Mouse (Mus musculus) limb, embryonic 12.5 days (tissue): ENCODE measurements at regions not wholly inside any gene's neighbourhood (a gene's known extent, or its start where the extent isn't known, plus 50 kb on each side); places are given as distances from the start of the nearest gene placed in this dataset.

Experiments used
- ATAC-seq: fragments of 200-750 bp; cut with Nextera tagmentation; 2 replicates; pipeline ENCODE4 v1.8.0; 2017; ENCODE audit warnings: low read depth, moderate TSS enrichment; ENCODE audit not compliant: insufficient number of reproducible peaks, insufficient read depth, low FRiP score, low TSS enrichment
- H3K27ac ChIP-seq: fragments of 300-500 bp; sonication (generic); 2 replicates; pipeline ENCODE4 v1.5.1; 2016; ENCODE audit warnings: mild to moderate bottlenecking, moderate library complexity
- H3K27me3 ChIP-seq: fragments of 300-500 bp; sonication (generic); 2 replicates; pipeline ENCODE4 v1.6.1; 2016; ENCODE audit warnings: mild to moderate bottlenecking, moderate library complexity
- H3K36me3 ChIP-seq: fragments of 300-500 bp; sonication (generic); 2 replicates; pipeline ENCODE4 v1.6.1; 2016; ENCODE audit warnings: mild to moderate bottlenecking, moderate library complexity
- H3K4me1 ChIP-seq: fragments of 300-500 bp; sonication (generic); replicated peaks from 2 replicates; pipeline ENCODE4 v1.6.1; 2016
- H3K4me2 ChIP-seq: fragments of 300-500 bp; sonication (generic); 2 replicates; pipeline ENCODE4 v1.6.1; 2016; ENCODE audit warnings: mild to moderate bottlenecking, moderate library complexity
- H3K4me3 ChIP-seq: fragments of 300-500 bp; sonication (generic); replicated peaks from 2 replicates; pipeline ENCODE4 v1.5.1; 2016; ENCODE audit warnings: mild to moderate bottlenecking
- H3K9ac ChIP-seq: fragments of 300-500 bp; sonication (generic); replicated peaks from 2 replicates; pipeline ENCODE4 v1.6.1; 2016; ENCODE audit warnings: mild to moderate bottlenecking, moderate library complexity
- H3K9me3 ChIP-seq: fragments of 300-500 bp; sonication (generic); 2 replicates; pipeline ENCODE4 v1.6.1; 2016; ENCODE audit warnings: mild to moderate bottlenecking, moderate library complexity
- WGBS: fragments of 180-500 bp; shearing (Covaris S2); methylation state at CpG from one replicate; pipeline ENCODE4 v1.1.7; 2016; 5-methylcytosine and 5-hydroxymethylcytosine counted together

DNA sequence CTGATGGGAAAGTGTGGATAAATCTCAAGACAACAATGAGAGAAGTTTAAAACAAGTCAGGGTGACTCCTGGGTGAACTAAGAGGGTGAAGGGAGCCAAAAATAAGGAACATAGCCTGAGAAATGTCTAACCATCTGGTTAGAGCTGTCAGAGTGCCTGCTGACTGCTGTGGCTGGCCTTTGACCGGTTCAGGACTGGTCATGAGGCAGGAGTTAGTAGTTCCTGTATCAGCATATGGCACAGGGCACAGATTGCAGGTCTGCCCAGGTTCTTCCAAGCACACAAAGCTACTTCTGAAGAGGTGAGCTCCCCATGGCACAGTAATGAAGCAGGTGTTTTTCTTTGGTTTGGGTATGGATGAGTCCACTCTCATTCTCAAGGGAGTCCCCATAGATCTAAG is 302.0 kb downstream of the Cd109 start:
- no peak overlapping the region for H3K4me3 ChIP-seq
- no peak overlapping the region for H3K4me2 ChIP-seq
- no peak for ATAC-seq
- no peaks in the 10 kb centered on the region for H3K36me3 ChIP-seq
- H3K27me3 ChIP-seq = no peaks in the 10 kb centered on the region
- H3K27ac ChIP-seq = no peak overlapping the region
- no peak overlapping the region for H3K9ac ChIP-seq
- no peaks in the 10 kb centered on the region for H3K4me1 ChIP-seq
- no peaks in the 10 kb centered on the region for H3K9me3 ChIP-seq
- WGBS = 86% methylated on average over 1 of the region's 1 CpGs

DNA sequence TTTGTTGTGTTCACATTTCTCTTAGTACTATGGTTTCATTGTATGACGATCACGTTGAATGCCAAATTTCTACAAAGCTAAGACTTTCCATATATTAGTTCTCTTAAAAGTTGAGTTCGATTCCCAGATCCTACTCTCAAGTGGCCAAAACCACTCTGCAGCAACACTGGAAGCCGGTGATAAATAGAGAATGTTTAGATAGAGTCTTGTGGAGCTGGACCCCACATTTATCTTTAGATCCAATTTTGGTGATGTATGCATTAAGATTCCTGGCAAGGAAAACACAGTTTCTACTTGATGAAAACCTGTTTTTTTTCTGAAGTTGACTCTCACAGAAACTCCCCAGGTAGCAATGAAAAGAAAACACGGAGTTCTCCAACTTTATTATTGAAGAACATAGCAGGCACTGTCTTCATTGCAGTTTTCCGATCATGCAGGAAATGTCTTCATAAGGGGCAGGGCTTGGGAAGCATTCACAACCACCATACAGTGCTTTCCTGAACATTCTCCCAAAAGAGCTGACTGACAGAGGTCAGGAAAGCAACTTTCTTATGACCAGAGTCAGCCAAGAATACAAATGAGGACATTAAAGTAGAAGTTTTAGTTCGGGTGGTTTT is 310.7 kb downstream of the Cd109 start:
- Histone ChIP-seq H3K36me3 (no peaks in the 10 kb centered on the region), H3K4me3 (no peak overlapping the region), H3K4me2 (no peak overlapping the region), H3K9ac (no peak overlapping the region), H3K27me3 (no peaks in the 10 kb centered on the region), H3K4me1 (no peaks in the 10 kb centered on the region), H3K27ac (no peak overlapping the region), H3K9me3 (no peaks in the 10 kb centered on the region)
- 74% methylated on average over 7 of the region's 7 CpGs for WGBS
- no peak for ATAC-seq

DNA sequence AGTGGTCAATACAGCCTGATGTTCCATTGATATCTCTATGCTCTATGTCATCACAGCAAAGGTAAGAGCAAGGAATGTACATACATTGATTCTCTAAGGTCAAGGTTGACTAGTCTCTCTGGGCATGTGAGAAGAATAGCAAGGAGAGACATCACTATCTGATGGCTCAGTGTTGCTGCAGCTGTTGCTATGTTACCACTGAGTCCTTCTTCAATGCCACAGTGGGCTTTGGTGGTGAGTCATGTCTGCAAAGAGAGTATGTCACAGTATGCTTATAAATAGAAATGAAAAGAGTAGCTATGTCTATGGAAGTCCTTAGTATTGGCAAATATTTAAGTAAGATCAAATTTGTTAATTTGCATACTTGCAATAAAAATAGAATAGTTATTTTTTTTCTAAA is 326.3 kb downstream of the Cd109 start:
- Histone ChIP-seq H3K36me3 (no peaks in the 10 kb centered on the region), H3K9me3 (no peaks in the 10 kb centered on the region), H3K4me2 (no peak overlapping the region), H3K27ac (no peak overlapping the region), H3K4me3 (no peak overlapping the region), H3K27me3 (no peaks in the 10 kb centered on the region), H3K9ac (no peak overlapping the region), H3K4me1 (no peaks in the 10 kb centered on the region)
- ATAC-seq = no peak

DNA sequence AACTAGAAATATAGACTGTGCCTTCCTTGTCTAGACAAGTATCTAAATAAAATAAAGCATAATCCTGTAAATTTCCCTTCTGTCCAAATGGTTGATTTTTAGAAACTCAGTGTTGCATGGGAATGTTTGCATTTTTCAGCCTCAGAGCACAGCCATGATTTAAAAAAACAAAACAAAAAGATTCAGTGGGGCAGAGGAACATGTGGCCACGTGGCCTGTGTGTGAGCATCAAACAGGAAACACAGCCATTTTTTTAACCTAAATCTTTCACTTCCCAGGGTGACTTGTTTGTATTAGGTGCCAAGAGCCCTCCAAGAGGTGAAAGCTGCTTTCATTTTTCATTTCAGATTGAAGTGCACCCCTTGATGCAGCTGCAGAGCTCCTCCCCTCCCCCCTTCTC is 349.5 kb downstream of the Cd109 start:
- WGBS = 32% methylated on average over 1 of the region's 1 CpGs
- Histone ChIP-seq H3K4me1 (0 out of 2 replicates have a peak, but pooled peaks cover 4% of the 10 kb centered on the region), H3K27me3 (no peaks in the 10 kb centered on the region), H3K4me2 (no peak overlapping the region), H3K36me3 (no peaks in the 10 kb centered on the region), H3K4me3 (no peak overlapping the region), H3K9me3 (no peaks in the 10 kb centered on the region), H3K27ac (peak overlapping the region; percentile 2; the same call in 1 of the 2 replicates), H3K9ac (no peak overlapping the region)
- ATAC-seq = no peak

DNA sequence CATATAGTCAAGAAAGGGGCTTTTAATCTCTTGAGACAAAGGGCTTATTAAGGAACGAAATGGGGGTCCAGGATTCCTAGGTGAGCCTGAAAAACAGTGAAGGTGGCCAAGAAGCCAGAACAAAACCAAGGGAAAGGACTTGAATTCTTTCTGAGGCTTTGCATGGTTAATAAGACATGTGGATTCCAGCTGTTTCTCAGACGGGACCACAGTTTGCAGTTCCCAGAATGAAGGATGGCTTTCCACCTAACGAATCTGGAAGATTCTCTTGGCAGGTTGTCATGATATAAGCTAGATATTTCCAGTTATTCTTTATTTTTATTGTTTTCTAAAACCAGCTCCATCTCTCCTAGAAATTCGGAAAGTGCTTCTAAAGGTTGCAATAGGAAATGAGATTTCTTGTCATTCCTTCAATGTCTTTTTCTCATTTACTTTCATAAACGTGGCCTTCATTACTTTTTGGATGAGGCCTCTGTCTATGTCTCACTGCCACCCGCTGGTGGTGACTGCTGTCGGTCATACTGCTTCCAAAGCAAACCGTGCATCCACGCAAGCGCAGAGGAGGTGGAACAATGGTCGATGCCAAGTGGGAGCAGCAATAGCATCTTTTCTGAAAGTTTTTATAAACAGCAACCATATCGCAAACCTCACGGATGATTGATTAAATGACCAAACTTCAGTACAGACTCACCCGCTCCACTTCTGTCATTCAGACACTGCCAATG is 350.0 kb downstream of the Cd109 start:
- Histone ChIP-seq H3K4me1 (0 out of 2 replicates have a peak, but pooled peaks cover 4% of the 10 kb centered on the region), H3K27me3 (no peaks in the 10 kb centered on the region), H3K9ac (no peak overlapping the region), H3K4me3 (no peak overlapping the region), H3K4me2 (no peak overlapping the region), H3K27ac (peak overlapping the region; percentile 2; the same call in 1 of the 2 replicates), H3K36me3 (no peaks in the 10 kb centered on the region), H3K9me3 (no peaks in the 10 kb centered on the region)
- no peak for ATAC-seq
- 66% methylated on average over 14 of the region's 14 CpGs for WGBS

DNA sequence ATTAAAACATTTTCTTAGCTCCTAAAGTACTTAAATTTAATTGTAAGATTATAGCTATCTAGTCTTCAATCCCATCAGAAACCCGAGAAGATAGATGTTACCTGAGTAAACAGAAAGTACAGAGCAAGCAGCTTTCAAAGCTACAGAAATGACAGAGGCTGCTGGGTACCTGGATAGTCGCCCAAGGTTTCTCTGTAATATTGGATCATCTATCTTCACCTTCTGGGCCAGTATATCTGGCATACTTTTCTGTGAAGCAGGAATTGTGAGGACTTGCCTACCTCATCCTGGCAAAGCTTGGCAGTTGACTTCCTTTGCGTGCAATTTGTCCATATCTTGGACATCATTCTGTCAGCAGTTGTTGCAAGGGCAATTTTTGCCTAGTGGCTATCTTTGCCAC is 356.4 kb downstream of the Cd109 start:
- Histone ChIP-seq H3K27me3 (no peaks in the 10 kb centered on the region), H3K4me3 (no peak overlapping the region), H3K27ac (no peak overlapping the region), H3K9ac (no peak overlapping the region), H3K4me1 (no peaks in the 10 kb centered on the region), H3K4me2 (no peak overlapping the region), H3K36me3 (no peaks in the 10 kb centered on the region), H3K9me3 (no peaks in the 10 kb centered on the region)
- WGBS = 85% methylated on average over 3 of the region's 3 CpGs
- ATAC-seq = no peak

DNA sequence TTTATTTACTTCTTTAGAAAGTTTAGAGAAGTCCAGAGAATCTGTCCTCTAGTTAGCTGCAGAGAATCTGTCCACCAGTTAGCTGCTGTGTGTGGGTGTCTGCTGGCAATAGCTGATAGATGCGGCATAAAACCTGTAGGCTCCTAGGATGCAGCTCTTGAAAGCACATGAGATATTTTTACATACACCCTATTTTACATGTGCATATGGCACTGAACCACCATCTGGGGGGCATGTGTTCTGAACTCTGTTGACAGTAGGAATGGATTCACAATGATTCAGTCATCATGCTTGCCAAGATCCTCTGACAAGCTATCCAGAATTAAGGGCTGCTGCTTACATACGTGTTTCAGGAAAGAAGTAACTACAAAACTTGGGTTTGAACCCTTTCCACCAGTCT is 368.4 kb downstream of the Cd109 start:
- H3K27ac ChIP-seq = no peak overlapping the region
- no peaks in the 10 kb centered on the region for H3K27me3 ChIP-seq
- no peak for ATAC-seq
- no peak overlapping the region for H3K9ac ChIP-seq
- H3K4me2 ChIP-seq = no peak overlapping the region
- 83% methylated on average over 2 of the region's 2 CpGs for WGBS
- no peaks in the 10 kb centered on the region for H3K9me3 ChIP-seq
- no peak overlapping the region for H3K4me3 ChIP-seq
- H3K36me3 ChIP-seq = no peaks in the 10 kb centered on the region
- no peaks in the 10 kb centered on the region for H3K4me1 ChIP-seq

DNA sequence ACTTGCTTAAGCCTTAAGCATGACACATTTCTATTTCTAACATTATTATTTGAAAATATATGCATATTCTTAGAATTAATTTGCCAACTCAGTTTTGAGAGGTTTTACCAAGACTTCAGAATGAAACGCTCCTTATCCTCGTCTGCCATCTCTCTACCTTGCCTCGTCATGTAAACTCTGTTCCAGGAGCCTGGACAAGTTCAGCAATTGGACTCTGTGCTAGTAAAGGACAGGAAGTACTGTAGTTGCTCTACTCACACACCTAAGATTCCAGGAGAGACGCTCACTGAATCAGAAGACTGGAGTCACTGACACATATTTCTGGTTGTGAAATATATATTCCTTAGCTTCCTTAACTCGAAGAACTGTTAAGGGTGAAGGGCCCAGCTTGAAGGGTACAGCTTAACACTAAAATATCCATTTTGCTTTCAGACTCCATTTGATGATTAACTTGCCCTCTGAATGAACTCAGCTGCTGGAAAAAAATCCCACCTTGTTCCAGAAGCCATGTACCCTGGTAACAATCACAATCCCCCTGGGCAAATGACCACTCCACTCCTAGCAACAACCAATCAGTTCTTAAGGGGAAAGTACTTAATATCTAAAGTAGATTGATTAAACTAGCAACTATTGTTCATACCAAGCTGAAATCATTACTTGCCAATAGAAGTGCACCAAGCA is 370.0 kb downstream of the Cd109 start:
- H3K4me2 ChIP-seq = no peak overlapping the region
- no peaks in the 10 kb centered on the region for H3K9me3 ChIP-seq
- H3K4me3 ChIP-seq = no peak overlapping the region
- WGBS = 81% methylated on average over 5 of the region's 5 CpGs
- no peaks in the 10 kb centered on the region for H3K27me3 ChIP-seq
- no peak overlapping the region for H3K27ac ChIP-seq
- no peak for ATAC-seq
- no peak overlapping the region for H3K9ac ChIP-seq
- no peaks in the 10 kb centered on the region for H3K36me3 ChIP-seq
- no peaks in the 10 kb centered on the region for H3K4me1 ChIP-seq

DNA sequence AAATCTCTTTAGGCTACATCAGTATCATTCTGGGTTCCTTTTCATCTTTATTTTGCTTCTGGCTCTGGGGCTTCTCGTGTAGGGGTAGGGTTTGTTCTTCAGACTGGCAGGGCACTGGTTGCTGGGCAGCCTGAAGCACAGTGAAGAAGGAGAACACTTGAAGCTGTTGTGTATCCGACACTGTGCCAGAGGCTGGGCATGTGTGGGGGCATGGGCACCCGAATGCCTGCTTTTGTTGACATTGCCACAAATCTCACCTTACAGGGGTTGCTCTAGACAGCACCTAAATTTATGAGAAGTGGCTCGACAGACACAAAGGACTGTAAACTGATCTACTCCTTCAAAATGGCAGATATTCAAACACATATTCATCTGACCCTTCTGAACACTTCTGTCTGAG is 376.0 kb downstream of the Cd109 start:
- no peak for ATAC-seq
- Histone ChIP-seq H3K4me3 (no peak overlapping the region), H3K27ac (0 out of 2 replicates have a peak overlapping the region, but pooled peaks have one; percentile 3), H3K4me1 (no peaks in the 10 kb centered on the region), H3K9ac (no peak overlapping the region), H3K4me2 (no peak overlapping the region), H3K36me3 (no peaks in the 10 kb centered on the region), H3K27me3 (no peaks in the 10 kb centered on the region), H3K9me3 (no peaks in the 10 kb centered on the region)
- 59% methylated on average over 4 of the region's 4 CpGs for WGBS

DNA sequence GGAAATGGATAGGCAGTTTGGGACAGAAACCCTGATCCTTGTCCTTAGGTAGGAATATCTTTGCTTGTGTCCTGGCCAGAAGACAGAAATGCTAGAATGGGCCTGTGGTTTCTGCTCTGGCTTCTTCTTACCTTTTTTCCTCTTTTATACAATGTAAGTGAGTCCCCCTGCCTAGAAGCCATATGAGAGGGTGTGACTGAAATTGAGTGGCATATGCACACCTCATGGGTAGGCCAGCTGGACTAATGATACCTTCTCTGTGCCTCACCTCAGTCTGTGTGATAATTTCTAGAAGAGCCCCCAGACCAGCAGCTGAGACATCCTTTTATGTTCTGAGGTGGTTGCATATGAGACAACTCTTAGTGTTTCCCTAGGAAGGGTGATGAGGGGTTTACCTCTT is 385.7 kb downstream of the Cd109 start:
- ATAC-seq = no peak
- Histone ChIP-seq H3K4me1 (no peaks in the 10 kb centered on the region), H3K27ac (no peak overlapping the region), H3K27me3 (no peaks in the 10 kb centered on the region), H3K9me3 (no peaks in the 10 kb centered on the region), H3K4me3 (no peak overlapping the region), H3K9ac (no peak overlapping the region), H3K4me2 (no peak overlapping the region), H3K36me3 (no peaks in the 10 kb centered on the region)

DNA sequence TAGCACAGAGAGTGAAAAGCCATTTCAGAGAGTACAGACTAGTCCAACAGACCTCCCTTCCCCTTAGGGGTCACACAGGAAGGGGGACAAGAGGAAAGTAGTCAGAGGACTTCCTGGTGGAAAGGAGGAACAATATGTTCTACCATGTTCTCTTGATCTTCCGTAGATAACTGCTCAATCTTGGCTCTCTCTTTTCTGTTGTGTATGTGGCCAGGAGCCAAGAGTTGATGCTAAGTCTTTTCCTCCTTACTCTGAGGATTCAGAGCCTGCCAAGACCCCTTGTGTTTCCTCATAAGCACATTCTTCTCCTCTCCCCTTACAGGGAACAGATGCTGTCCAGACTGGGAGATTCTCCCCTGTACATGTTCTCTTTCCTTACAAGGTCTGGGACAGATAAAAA is 386.6 kb downstream of the Cd109 start:
- WGBS = 90% methylated on average over 1 of the region's 1 CpGs
- ATAC-seq = no peak
- Histone ChIP-seq H3K27ac (no peak overlapping the region), H3K4me3 (no peak overlapping the region), H3K9ac (no peak overlapping the region), H3K4me1 (no peaks in the 10 kb centered on the region), H3K4me2 (no peak overlapping the region), H3K36me3 (no peaks in the 10 kb centered on the region), H3K9me3 (no peaks in the 10 kb centered on the region), H3K27me3 (no peaks in the 10 kb centered on the region)
